Mouse (Mus musculus) kidney, postnatal 0 days (tissue): ENCODE results near the gene C1qtnf5. TPM values are rescaled to one million over a fixed set of nuclear protein-coding genes. Genes with fewer than 3 reads are reported as not detected.

Source experiments
- ATAC-seq: fragments of 200-750 bp; cut with Nextera tagmentation; replicated peaks from 2 replicates; pipeline ENCODE4 v1.8.0; 2017; ENCODE audit warnings: low read depth, moderate number of reproducible peaks, moderate TSS enrichment, moderate library complexity; ENCODE audit not compliant: low FRiP score
- DNase-seq: peaks from one replicate; pipeline ENCODE4 v3.0.0-alpha.2; 2016; ENCODE audit warnings: low spot score
- H3K27ac ChIP-seq: fragments of 300-500 bp; sonication (generic); 2 replicates; pipeline ENCODE4 v1.5.1; 2014; ENCODE audit warnings: mild to moderate bottlenecking
- H3K27me3 ChIP-seq: fragments of 300-500 bp; sonication (generic); 2 replicates; pipeline ENCODE4 v1.6.1; 2014; ENCODE audit warnings: low read length, mixed read lengths; ENCODE audit not compliant: insufficient read depth
- H3K36me3 ChIP-seq: fragments of 300-500 bp; sonication (generic); 2 replicates; pipeline ENCODE4 v1.6.1; 2014; ENCODE audit warnings: low read length, mixed read lengths; ENCODE audit not compliant: insufficient read depth
- H3K4me1 ChIP-seq: fragments of 300-500 bp; sonication (generic); replicated peaks from 2 replicates; pipeline ENCODE4 v1.6.1; 2014; ENCODE audit warnings: antibody characterized with exemption, low read length, mixed read lengths; ENCODE audit not compliant: insufficient read depth
- H3K4me2 ChIP-seq: fragments of 300-500 bp; sonication (generic); 2 replicates; pipeline ENCODE4 v1.6.1; 2014; ENCODE audit warnings: mild to moderate bottlenecking, low read length, moderate library complexity, mixed read lengths
- H3K4me3 ChIP-seq: fragments of 300-500 bp; sonication (generic); replicated peaks from 2 replicates; pipeline ENCODE4 v1.5.1; 2014; ENCODE audit warnings: low read depth, low read length
- H3K9ac ChIP-seq: fragments of 300-500 bp; sonication (generic); 2 replicates; pipeline ENCODE4 v1.6.1; 2014; ENCODE audit warnings: low read depth, low read length
- H3K9me3 ChIP-seq: fragments of 300-500 bp; sonication (generic); replicated peaks from 2 replicates; pipeline ENCODE4 v1.6.1; 2016; ENCODE audit warnings: low read length, inconsistent platforms, mixed read lengths
- CTCF ChIP-seq: IDR thresholded peaks from 2 replicates; pipeline ENCODE4 v1.5.1; 2016; ENCODE audit warnings: antibody characterized with exemption, low read depth, mild to moderate bottlenecking, moderate library complexity
- WGBS: fragments of 180-500 bp; shearing (Covaris S2); extraction: QIAGEN DNeasy Blood & Tissue Kit; methylation state at CpG from one replicate; pipeline ENCODE4 v1.1.7; 2014; 5-methylcytosine and 5-hydroxymethylcytosine counted together
- polyA plus RNA-seq: library from polyadenylated mRNA; unstranded; fragments of >200 nt; fragmentation: Nextera tagmentation; extraction: Ambion mirVana; gene quantifications from 2 replicates; pipeline ENCODE4 v1.2.1, GENCODE M21; 2015

C1qtnf5 gene
- polyA plus RNA-seq, 1 experiment from 2014 or later = 12.3 TPM

- DNase-seq (no peak), ATAC-seq (no peak)
- Histone ChIP-seq H3K9ac (peak overlapping the region; percentile 40; the same call in 1 of the 2 replicates), H3K36me3 (peaks cover 15% of the 10 kb centered on the region; the same call in 1 of the 2 replicates), H3K4me1 (peaks cover 26% of the 10 kb centered on the region), H3K27ac (peak overlapping the region; percentile 47; the same call in 1 of the 2 replicates), H3K27me3 (no peaks in the 10 kb centered on the region), H3K9me3 (no peaks in the 10 kb centered on the region), H3K4me2 (peak overlapping the region; percentile 79), H3K4me3 (0 out of 2 replicates have a peak overlapping the region, but pooled peaks have one; percentile 5)
- WGBS = 15% methylated on average over 15 of the region's 15 CpGs
- TF ChIP-seq CTCF = no peak
Measured at GRCm38 (mm10) chr9:44087761-44088455, 19.1 kb upstream of the C1qtnf5 start.

DNA sequence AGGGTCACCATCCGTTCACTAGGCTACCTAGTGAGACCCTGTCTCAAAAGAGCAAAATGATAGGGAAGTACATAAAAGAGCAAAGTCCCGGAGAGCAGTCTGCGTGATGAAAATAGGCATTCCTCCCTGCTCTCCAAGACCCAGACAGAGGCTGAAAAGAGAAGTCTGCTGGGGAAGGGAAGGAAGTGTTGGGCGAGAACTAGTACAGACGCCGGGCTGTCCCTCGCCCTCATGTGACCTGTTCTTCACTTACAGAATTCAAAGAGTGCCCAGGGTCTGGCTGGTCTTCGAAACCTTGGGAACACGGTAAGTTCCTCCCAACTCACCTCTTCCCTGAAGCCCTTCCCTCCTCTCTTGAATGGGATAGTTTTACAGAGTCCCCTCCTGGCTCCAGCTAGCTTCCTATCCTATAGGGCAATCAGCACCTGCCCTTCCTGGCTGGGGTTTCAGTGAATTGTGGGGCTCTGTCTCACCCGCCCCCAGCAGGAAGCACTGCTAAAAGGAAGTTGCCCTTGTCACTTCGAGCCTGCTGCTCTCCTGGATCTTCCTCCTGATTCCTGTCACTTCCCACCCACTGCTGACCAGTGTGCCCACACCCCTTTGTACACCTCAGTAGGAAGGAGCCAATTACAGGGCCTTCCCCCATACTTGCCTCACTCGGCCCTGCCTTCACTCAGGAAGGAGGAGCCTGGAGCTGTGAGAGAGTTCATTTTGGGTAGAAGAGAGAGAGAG lies 18.0 kb upstream of the C1qtnf5 start:
- peaks cover 17% of the 10 kb centered on the region for H3K4me1 ChIP-seq
- ATAC-seq (no peak), DNase-seq (no peak)
- H3K4me2 ChIP-seq = no peak overlapping the region
- no peak overlapping the region for H3K9ac ChIP-seq
- no peaks in the 10 kb centered on the region for H3K27me3 ChIP-seq
- no peak overlapping the region for H3K27ac ChIP-seq
- H3K9me3 ChIP-seq = no peaks in the 10 kb centered on the region
- H3K4me3 ChIP-seq = no peak overlapping the region
- no peak for TF ChIP-seq CTCF
- H3K36me3 ChIP-seq = peaks cover 22% of the 10 kb centered on the region; the same call in 1 of the 2 replicates
- 56% methylated on average over 12 of the region's 12 CpGs for WGBS

- Histone ChIP-seq H3K4me2 (no peak overlapping the region), H3K9ac (no peak overlapping the region), H3K27me3 (no peaks in the 10 kb centered on the region), H3K4me1 (no peaks in the 10 kb centered on the region; the same call in 1 of the 2 replicates), H3K9me3 (no peaks in the 10 kb centered on the region), H3K27ac (no peak overlapping the region), H3K36me3 (peaks cover 22% of the 10 kb centered on the region; the same call in 1 of the 2 replicates), H3K4me3 (no peak overlapping the region)
- ATAC-seq (peak; percentile 74), DNase-seq (peak; percentile 85)
- 37% methylated on average over 24 of the region's 24 CpGs for WGBS
- peak; percentile 91 for TF ChIP-seq CTCF
Measured at GRCm38 (mm10) chr9:44093612-44094503, 13.2 kb upstream of the C1qtnf5 start.

GRCm38 (mm10) chr9:44094737-44095136 lies 12.3 kb upstream of the C1qtnf5 start:
- DNase-seq = no peak
- Histone ChIP-seq H3K9me3 (no peaks in the 10 kb centered on the region), H3K4me1 (no peaks in the 10 kb centered on the region; the same call in 1 of the 2 replicates), H3K4me2 (no peak overlapping the region), H3K36me3 (peaks cover 22% of the 10 kb centered on the region; the same call in 1 of the 2 replicates), H3K27me3 (no peaks in the 10 kb centered on the region), H3K9ac (no peak overlapping the region), H3K4me3 (no peak overlapping the region), H3K27ac (no peak overlapping the region)
- no peak for TF ChIP-seq CTCF
- 82% methylated on average over 3 of the region's 3 CpGs for WGBS
- ATAC-seq = no peak

DNA sequence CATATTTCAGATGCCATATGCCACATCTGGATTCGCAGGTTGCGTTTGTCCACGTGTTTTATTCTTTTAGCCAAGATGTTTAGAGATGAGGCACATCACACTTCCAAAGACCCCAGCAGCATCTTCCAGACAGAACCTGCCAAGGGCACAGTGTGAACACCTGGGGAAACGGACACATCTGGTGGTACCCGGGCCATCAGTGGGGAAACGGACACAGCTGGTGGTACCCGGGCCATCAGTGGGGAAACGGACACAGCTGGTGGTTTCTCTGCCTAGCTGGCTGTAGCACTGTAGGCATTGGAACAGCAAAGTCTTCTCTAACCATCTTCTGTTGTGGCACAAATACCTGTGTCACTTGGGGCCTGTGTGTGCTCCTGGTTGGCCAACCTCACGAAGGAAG lies 11.3 kb upstream of the C1qtnf5 start:
- Histone ChIP-seq H3K9ac (no peak overlapping the region), H3K4me1 (no peaks in the 10 kb centered on the region), H3K4me3 (no peak overlapping the region), H3K4me2 (no peak overlapping the region), H3K27me3 (no peaks in the 10 kb centered on the region), H3K9me3 (no peaks in the 10 kb centered on the region), H3K27ac (no peak overlapping the region), H3K36me3 (peaks cover 22% of the 10 kb centered on the region; the same call in 1 of the 2 replicates)
- no peak for ATAC-seq
- no peak for TF ChIP-seq CTCF
- no peak for DNase-seq
- 88% methylated on average over 9 of the region's 9 CpGs for WGBS

DNA sequence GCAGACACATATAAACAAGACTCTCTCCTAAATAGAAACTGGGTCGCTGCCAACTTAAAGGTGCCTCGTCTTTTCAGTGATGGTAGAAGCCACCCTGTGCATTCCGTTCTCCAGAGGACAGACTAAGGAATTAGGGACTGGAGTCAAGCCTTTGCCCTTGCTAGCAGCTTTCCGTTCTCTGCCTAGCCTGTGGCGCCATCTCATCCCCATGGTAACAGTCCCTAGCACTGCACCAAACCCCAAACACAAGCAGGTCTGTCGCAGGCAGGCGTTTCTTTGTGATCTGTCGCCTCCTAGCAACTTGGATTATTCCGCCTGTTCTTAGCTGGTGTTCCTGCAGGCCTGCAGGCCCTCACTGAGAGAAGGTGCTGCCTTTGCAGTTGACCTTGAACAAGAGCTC lies 10.5 kb upstream of the C1qtnf5 start:
- 44% methylated on average over 9 of the region's 9 CpGs for WGBS
- ATAC-seq (no peak), DNase-seq (no peak)
- peak overlapping the region; percentile 31; the same call in 1 of the 2 replicates for H3K27ac ChIP-seq
- H3K9me3 ChIP-seq = no peaks in the 10 kb centered on the region
- no peaks in the 10 kb centered on the region for H3K27me3 ChIP-seq
- no peak overlapping the region for H3K9ac ChIP-seq
- H3K4me3 ChIP-seq = no peak overlapping the region
- no peaks in the 10 kb centered on the region for H3K4me1 ChIP-seq
- peaks cover 16% of the 10 kb centered on the region; the same call in 1 of the 2 replicates for H3K36me3 ChIP-seq
- H3K4me2 ChIP-seq = no peak overlapping the region
- no peak for TF ChIP-seq CTCF
